Mouse (Mus musculus) neural tube, embryonic 15.5 days (tissue): ENCODE data around the gene Lgi4. TPM values are rescaled to one million over a fixed set of nuclear protein-coding genes. Genes with fewer than 3 reads are reported as not detected.
A peak's percentile ranks its signal among the peaks of the same experiment; 100 is the strongest.

Source experiments
- ATAC-seq: fragments of 200-750 bp; cut with Nextera tagmentation; 2 replicates; pipeline ENCODE4 v1.8.0; 2017; ENCODE audit warnings: mild to moderate bottlenecking, moderate TSS enrichment, moderate library complexity; ENCODE audit not compliant: low FRiP score
- H3K27ac ChIP-seq: fragments of 300-500 bp; sonication (generic); replicated peaks from 2 replicates; pipeline ENCODE4 v1.5.1; 2015; ENCODE audit warnings: mild to moderate bottlenecking, inconsistent platforms
- H3K27me3 ChIP-seq: fragments of 300-500 bp; sonication (generic); replicated peaks from 2 replicates; pipeline ENCODE4 v1.6.1; 2015; ENCODE audit warnings: inconsistent platforms
- H3K36me3 ChIP-seq: fragments of 300-500 bp; sonication (generic); 2 replicates; pipeline ENCODE4 v1.6.1; 2015; ENCODE audit warnings: inconsistent platforms
- H3K4me1 ChIP-seq: fragments of 300-500 bp; sonication (generic); 2 replicates; pipeline ENCODE4 v1.6.1; 2015; ENCODE audit warnings: inconsistent platforms
- H3K4me2 ChIP-seq: fragments of 300-500 bp; sonication (generic); 2 replicates; pipeline ENCODE4 v1.6.1; 2015; ENCODE audit warnings: inconsistent platforms, mild to moderate bottlenecking, moderate library complexity
- H3K4me3 ChIP-seq: fragments of 300-500 bp; sonication (generic); replicated peaks from 2 replicates; pipeline ENCODE4 v1.5.1; 2015; ENCODE audit warnings: mild to moderate bottlenecking, inconsistent platforms
- H3K9ac ChIP-seq: fragments of 300-500 bp; sonication (generic); replicated peaks from 2 replicates; pipeline ENCODE4 v1.6.1; 2015; ENCODE audit warnings: mild to moderate bottlenecking, inconsistent platforms
- H3K9me3 ChIP-seq: fragments of 300-500 bp; sonication (generic); replicated peaks from 2 replicates; pipeline ENCODE4 v1.6.1; 2016; ENCODE audit warnings: inconsistent platforms
- WGBS: fragments of 180-500 bp; shearing (Covaris S2); methylation state at CpG from one replicate; pipeline ENCODE4 v1.1.7; 2015; ENCODE audit warnings: mixed read lengths; 5-methylcytosine and 5-hydroxymethylcytosine counted together
- polyA plus RNA-seq: library from polyadenylated mRNA; unstranded; fragments of >200 nt; fragmentation: Nextera tagmentation; extraction: Ambion mirVana; gene quantifications from 2 replicates; pipeline ENCODE4 v1.2.1, GENCODE M21; 2015

Lgi4 gene
- polyA plus RNA-seq, 1 experiment from 2014 or later, result 1.3 TPM

DNA sequence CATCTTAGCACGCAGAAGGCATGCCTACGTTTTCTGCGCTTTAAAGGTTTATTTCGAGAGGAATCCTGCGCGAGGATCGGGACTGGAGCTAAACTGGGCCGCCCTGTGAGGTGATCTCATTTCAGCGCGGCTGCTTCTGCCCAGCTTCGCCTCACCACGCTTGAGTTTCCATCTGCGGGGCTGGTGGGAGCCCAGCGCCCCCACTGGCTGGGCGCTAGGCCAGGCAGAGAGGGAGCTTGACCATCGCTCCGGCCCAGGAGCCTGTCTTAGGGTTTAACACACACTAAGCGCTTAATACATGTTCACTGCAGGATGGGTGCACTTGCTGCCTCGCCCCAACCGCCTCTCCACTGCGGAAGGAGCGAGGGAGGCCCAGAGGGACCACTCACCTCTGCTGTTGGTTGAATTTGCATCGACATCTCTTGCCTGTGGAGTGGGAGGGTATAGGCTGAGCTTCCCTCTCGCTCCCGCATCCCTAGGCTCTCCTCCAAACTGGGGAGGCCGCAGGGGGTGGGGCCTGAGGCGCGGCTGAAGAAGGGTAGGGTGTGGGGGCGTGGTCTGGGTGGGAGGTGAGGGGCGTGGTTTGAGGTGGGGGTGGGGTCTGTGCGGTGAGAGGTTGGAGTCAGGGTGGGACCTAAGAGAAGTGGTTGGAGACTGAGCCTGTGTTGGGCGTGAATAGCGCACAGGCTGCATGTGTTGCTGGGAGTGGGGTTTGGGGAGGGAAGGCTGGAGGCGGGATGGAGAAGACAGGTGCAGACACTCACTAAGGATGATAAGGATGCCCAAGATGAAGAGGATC, 6.3 kb upstream of the Lgi4 start:
- 0 out of 2 replicates have a peak, but pooled peaks have one; percentile 7 for ATAC-seq
- 2% methylated on average over 34 of the region's 34 CpGs for WGBS
- Histone ChIP-seq H3K9ac (no peak overlapping the region), H3K4me3 (peak overlapping the region; percentile 52), H3K36me3 (no peaks in the 10 kb centered on the region), H3K27me3 (peaks cover 43% of the 10 kb centered on the region), H3K9me3 (no peaks in the 10 kb centered on the region), H3K4me1 (peaks cover 51% of the 10 kb centered on the region), H3K27ac (no peak overlapping the region), H3K4me2 (peak overlapping the region; percentile 65)

DNA sequence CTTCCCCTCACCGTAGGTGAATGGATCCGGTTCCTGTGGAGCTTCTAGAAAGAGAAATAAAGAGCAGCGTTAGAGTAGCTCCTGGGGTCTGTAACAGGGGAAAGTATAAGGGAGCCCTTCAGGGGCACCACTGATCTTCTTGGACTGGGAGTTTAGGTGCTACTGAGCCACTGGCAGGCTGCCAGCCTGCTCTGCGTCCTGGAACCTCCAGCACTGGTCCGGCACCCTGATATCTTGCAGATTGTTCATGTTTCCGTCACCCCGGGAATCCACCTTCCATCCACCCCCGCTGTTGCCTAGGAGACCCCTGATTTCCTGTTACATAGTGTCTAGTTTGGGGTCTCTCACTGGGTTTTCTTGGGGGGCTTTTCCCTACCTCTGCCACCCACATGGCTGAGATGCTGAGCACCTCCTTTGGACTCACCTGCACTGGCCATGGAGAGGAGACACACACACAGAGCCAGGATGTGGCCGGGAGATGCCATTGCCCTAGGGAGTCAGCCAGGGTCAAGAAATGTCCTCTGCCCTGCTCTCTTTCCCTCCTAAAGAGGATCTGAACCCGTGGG, 5.2 kb upstream of the Lgi4 start:
- peak overlapping the region; percentile 65; the same call in 1 of the 2 replicates for H3K4me2 ChIP-seq
- no peak overlapping the region for H3K27ac ChIP-seq
- H3K9ac ChIP-seq, result 0 out of 2 replicates have a peak overlapping the region, but pooled peaks have one; percentile 10
- no peaks in the 10 kb centered on the region for H3K9me3 ChIP-seq
- whole genome bisulfite sequencing, result 32% methylated on average over 10 of the region's 10 CpGs
- H3K4me1 ChIP-seq, result peaks cover 50% of the 10 kb centered on the region
- H3K36me3 ChIP-seq, result no peaks in the 10 kb centered on the region
- no peak for ATAC-seq
- peaks cover 43% of the 10 kb centered on the region for H3K27me3 ChIP-seq
- no peak overlapping the region for H3K4me3 ChIP-seq

DNA sequence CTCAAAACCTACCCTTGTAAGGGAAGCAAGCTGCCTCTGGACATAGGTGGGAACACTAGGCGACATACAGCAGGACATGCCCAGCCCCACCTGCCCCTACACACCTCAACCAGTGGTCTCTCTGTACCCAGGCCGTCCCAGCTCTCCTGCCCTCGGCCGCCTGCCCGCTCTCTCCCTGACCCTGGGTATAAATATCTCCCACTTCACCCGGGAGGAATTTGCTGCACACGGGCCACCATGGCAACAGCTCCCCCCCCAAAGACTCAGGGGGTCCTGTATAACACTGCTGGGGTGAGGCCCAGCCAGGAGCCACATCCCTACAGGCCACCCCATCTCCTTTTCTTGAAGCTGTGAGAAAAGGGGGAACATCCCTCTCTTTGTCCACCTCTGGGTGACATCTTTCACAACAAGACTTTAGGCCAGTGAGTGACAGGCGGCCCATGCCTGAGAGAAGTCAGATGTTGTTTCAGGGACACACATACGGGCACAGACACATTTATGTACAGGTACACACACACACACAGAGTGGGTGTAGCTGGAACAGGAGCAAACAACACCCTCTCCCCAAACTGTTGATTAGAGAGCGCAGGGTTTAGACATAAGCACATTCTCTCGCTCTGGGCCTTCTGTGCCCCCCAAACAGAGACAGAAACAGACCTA, 4.4 kb upstream of the Lgi4 start:
- H3K27ac ChIP-seq, result no peak overlapping the region; the same call in 1 of the 2 replicates
- H3K36me3 ChIP-seq, result no peaks in the 10 kb centered on the region
- H3K9me3 ChIP-seq, result no peaks in the 10 kb centered on the region
- WGBS, result 52% methylated on average over 11 of the region's 11 CpGs
- H3K4me2 ChIP-seq, result peak overlapping the region; percentile 26
- H3K4me1 ChIP-seq, result peaks cover 44% of the 10 kb centered on the region
- peaks cover 43% of the 10 kb centered on the region for H3K27me3 ChIP-seq
- no peak for ATAC-seq
- H3K4me3 ChIP-seq, result no peak overlapping the region; the same call in 1 of the 2 replicates
- H3K9ac ChIP-seq, result no peak overlapping the region

DNA sequence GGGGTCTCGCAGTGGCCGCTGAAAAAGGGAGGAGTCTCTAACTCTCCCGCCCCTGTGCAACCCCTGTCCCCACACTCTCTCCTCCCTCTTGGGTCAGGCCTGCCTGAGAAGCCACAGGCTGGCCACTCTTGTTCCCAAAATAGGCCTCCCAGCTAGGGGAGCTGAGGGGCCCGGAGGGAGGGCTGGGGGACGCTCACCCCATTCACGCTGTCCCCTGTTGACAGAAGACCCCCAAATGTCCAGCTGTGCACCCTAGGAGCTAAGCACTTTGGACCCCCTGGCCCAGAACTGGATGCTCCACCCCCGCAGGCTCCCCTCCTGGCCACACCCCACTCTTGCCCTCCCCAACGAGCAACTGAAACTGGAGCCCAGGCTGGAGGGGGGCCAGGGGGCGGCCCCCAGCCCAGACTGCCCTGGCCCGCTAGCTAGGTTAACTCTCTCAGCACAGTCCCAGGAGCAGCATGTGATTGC, 3.8 kb upstream of the Lgi4 start:
- ATAC-seq, result no peak
- peaks cover 38% of the 10 kb centered on the region for H3K4me1 ChIP-seq

DNA sequence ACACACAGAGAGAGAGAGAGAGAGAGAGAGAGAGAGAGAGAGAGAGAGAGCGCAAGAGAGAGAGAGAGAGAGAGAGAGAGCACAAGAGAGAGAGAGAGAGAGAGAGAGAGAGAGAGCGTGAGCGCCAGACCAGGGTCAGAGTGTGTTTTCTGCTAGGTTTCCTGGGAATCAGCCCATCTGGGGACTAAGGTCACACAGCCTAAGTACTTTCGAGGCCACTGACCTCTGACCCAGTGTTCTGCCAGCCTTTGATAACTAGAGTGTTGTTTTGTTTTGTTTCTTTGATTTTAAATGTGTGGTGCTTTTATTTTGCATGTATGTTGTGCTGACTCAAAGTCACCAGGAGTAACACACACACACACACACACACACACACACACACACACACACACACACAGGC, 3.3 kb upstream of the Lgi4 start:
- 28% methylated on average over 3 of the region's 4 CpGs for whole genome bisulfite sequencing
- Histone ChIP-seq H3K9ac (no peak overlapping the region), H3K4me1 (peaks cover 33% of the 10 kb centered on the region), H3K9me3 (no peaks in the 10 kb centered on the region), H3K27me3 (peaks cover 40% of the 10 kb centered on the region), H3K27ac (no peak overlapping the region), H3K4me2 (no peak overlapping the region), H3K36me3 (no peaks in the 10 kb centered on the region), H3K4me3 (no peak overlapping the region)
- ATAC-seq, result no peak

More for the DNA sequence above, 3.8 kb upstream of the Lgi4 start:
- H3K27ac ChIP-seq, result no peak overlapping the region; the same call in 1 of the 2 replicates
- WGBS, result 7% methylated on average over 10 of the region's 10 CpGs
- H3K27me3 ChIP-seq, result peaks cover 43% of the 10 kb centered on the region
- 0 out of 2 replicates have a peak overlapping the region, but pooled peaks have one; percentile 10 for H3K4me3 ChIP-seq
- peak overlapping the region; percentile 26 for H3K4me2 ChIP-seq
- H3K9me3 ChIP-seq, result no peaks in the 10 kb centered on the region
- H3K36me3 ChIP-seq, result no peaks in the 10 kb centered on the region
- H3K9ac ChIP-seq, result no peak overlapping the region

DNA sequence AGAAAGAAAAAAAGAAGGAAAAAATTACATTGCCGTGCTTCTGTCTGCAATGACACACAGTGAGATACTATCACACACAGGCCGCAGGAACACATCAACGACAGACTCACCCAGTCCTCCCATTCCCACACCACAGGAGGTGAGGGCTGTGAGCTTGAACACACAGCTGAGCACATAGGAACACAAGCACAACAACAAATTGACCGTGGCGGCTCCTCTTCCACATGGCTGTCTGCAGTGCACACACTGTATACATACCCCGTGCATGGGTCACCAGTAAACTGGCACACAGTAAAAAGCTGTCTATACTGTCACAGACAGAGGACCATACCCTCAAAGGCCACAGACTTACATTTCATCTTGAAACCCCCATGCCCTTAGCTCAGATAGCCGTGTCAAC, 2.7 kb upstream of the Lgi4 start:
- H3K4me1 ChIP-seq, result peaks cover 27% of the 10 kb centered on the region
- H3K9ac ChIP-seq, result no peak overlapping the region
- H3K4me3 ChIP-seq, result no peak overlapping the region
- no peak overlapping the region for H3K4me2 ChIP-seq
- WGBS, result 75% methylated on average over 7 of the region's 7 CpGs
- H3K27me3 ChIP-seq, result peaks cover 35% of the 10 kb centered on the region
- no peaks in the 10 kb centered on the region for H3K36me3 ChIP-seq
- H3K9me3 ChIP-seq, result no peaks in the 10 kb centered on the region
- no peak overlapping the region for H3K27ac ChIP-seq
- ATAC-seq, result no peak

DNA sequence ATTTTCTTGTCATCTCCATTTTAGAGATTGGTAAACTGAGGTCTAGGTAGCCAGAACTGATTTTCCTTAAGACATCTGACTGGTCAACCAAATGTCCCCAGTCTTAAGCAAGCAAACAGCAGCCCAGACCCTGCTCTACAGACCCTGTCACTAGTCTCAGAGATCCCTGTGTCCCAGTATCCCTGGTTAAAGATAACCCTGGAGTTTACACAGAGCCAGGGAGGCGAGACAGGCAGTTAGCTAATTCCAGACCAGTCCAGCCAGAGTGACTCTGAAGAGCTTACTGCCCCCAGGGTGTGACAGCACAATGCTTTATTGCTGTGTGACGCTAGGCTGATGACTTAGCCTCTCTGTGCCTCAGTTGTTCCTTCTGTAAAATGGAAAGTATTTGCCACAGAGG, 2.1 kb upstream of the Lgi4 start, which contains the start of gene Fxyd1:
Fxyd1 (minus strand) TSS at position 129 of the 400 bp plus-strand sequence.
- no peaks in the 10 kb centered on the region for H3K9me3 ChIP-seq
- peaks cover 28% of the 10 kb centered on the region for H3K27me3 ChIP-seq
- ATAC-seq, result no peak
- WGBS, result 73% methylated on average over 2 of the region's 2 CpGs
- H3K4me1 ChIP-seq, result peaks cover 21% of the 10 kb centered on the region
- H3K27ac ChIP-seq, result no peak within 1 kb of the TSS
- no peak within 1 kb of the TSS for H3K9ac ChIP-seq
- H3K4me2 ChIP-seq, result no peak within 1 kb of the TSS
- no peak within 1 kb of the TSS for H3K4me3 ChIP-seq
- no peaks in the 10 kb centered on the region for H3K36me3 ChIP-seq

DNA sequence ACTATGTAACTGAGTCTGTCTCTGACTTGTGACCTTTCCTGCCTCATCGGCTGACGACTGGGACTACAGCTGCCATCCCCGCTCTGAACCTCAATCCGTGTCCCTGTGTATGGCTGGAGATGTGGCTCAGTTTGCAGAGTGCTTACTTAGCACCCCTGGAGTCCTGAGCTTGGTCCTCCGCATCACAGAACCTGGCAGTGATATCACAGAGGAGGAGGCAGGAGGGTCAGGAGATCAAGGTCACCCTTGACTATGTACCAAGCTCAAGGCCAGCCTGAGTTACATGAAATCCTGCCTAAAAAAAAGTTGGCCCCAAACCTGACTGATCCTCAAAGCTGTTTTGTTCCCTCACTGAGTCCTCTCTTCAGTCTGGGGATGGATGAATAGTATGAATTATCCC, 1.4 kb upstream of the Lgi4 start:
- ATAC-seq, result no peak
- peaks cover 22% of the 10 kb centered on the region for H3K27me3 ChIP-seq
- WGBS, result 78% methylated on average over 5 of the region's 5 CpGs

DNA sequence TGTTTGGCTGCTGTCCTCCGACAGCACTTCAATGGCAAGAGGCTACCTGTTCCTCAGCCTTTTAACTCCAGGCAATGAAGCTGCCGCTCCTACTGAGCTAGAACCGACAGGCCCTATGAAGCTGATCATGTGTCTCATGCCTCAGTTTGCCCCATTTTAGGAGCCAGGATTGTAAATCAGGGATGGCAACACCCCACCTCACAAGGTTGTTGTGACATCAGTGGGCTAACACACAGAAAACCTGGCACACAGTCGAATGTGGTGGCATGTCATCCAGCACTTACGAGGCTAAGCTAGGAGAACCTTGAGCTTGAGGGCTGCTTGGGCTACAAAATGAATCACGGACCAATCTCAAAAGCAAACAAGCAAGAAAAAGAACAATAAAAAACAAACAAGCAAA, 931 bp upstream of the Lgi4 start:
- Histone ChIP-seq H3K9me3 (no peaks in the 10 kb centered on the region), H3K27me3 (peaks cover 17% of the 10 kb centered on the region), H3K27ac (no peak overlapping the region), H3K36me3 (no peaks in the 10 kb centered on the region), H3K9ac (no peak overlapping the region), H3K4me3 (no peak overlapping the region), H3K4me2 (no peak overlapping the region), H3K4me1 (peaks cover 10% of the 10 kb centered on the region)
- no peak for ATAC-seq
- 91% methylated on average over 6 of the region's 6 CpGs for WGBS

More for the DNA sequence above, 1.4 kb upstream of the Lgi4 start:
- Histone ChIP-seq H3K27ac (no peak overlapping the region), H3K36me3 (no peaks in the 10 kb centered on the region), H3K4me3 (no peak overlapping the region), H3K4me2 (no peak overlapping the region), H3K9ac (no peak overlapping the region), H3K4me1 (peaks cover 15% of the 10 kb centered on the region), H3K9me3 (no peaks in the 10 kb centered on the region)

DNA sequence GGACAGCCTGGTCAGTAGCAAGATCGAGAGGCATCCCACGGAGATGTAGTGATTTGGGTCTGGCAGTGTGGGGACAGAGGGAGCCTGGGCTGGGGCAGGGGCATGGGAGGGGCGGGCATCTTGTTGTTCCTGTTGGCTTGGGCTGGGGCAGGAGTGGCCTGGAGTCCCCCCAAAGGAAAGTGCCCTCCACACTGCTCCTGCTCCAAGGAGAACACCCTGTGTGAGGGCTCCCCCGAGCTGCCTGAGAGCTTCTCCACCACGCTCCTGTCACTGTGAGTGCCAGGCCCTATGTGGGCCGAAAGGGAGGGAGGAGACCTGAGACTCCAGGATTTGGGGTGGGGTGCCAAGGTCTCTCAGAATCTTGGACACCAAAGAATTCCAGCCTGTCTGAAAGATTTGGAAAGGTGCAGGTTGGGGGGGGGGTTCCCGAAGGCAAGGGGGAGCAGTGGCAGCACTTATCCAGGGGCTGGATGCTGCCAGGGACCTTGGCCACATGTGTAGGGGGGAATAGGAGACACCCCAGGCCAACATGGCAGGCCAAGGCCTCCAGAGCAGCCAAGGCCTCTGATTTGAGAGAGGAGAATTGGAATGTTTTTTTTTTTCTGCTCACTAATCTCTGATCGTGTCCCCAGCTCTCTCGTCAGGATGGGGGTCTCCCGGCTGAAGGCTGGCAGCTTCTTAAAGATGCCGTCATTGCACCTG, 928 bp downstream of the Lgi4 start:
- no peaks in the 10 kb centered on the region for H3K36me3 ChIP-seq

DNA sequence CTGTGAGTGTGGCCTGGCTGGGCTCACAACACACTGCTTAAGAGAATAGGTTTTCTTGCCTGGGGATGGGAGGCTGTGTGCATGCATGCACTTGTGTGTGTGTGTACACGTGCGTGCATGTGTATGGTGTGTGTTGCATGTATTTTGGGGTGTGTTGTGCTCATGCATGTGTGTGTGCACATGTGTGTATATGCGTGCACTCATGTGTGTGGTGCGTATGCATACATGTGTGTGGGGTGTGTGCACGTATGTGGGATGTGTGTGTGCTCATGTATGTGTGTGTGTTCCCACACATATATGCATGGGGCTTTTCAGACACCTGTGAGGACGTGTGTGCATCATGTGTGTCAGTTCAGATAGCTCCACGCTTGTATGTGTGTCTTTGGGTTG, 1.5 kb downstream of the Lgi4 start:
- H3K27ac ChIP-seq, result no peak overlapping the region
- no peak overlapping the region for H3K4me2 ChIP-seq
- no peak overlapping the region for H3K4me3 ChIP-seq
- no peak overlapping the region for H3K9ac ChIP-seq
- 0 out of 2 replicates have a peak, but pooled peaks cover 2% of the 10 kb centered on the region for H3K4me1 ChIP-seq
- 90% methylated on average over 7 of the region's 7 CpGs for WGBS
- no peaks in the 10 kb centered on the region for H3K27me3 ChIP-seq
- no peak for ATAC-seq
- no peaks in the 10 kb centered on the region for H3K9me3 ChIP-seq
- H3K36me3 ChIP-seq, result no peaks in the 10 kb centered on the region

More for the DNA sequence above, 928 bp downstream of the Lgi4 start:
- no peak overlapping the region for H3K9ac ChIP-seq
- WGBS, result 72% methylated on average over 11 of the region's 11 CpGs
- H3K9me3 ChIP-seq, result no peaks in the 10 kb centered on the region
- no peaks in the 10 kb centered on the region; the same call in 1 of the 2 replicates for H3K27me3 ChIP-seq
- H3K4me1 ChIP-seq, result peaks cover 6% of the 10 kb centered on the region; the same call in 1 of the 2 replicates
- H3K27ac ChIP-seq, result no peak overlapping the region
- ATAC-seq, result no peak
- H3K4me2 ChIP-seq, result no peak overlapping the region
- no peak overlapping the region for H3K4me3 ChIP-seq
